Comparison of ENCODE assay signal across 8 mouse cellular contexts in genomic region chr9:98032573-98033272, GRCm38 (mm10). TPM values are rescaled to one million over a fixed set of nuclear protein-coding genes. Genes with fewer than 3 reads are reported as not detected.
DNase-seq lines count a peak whose midpoint lies in the region; ATAC-seq lines count a peak whose summit lies in the region.

Gene Clstn2 (minus strand): TSS chr9:98033181.

- H3K36me3 ChIP-seq in embryonic facial prominence, embryonic 10.5 days (replicated peaks) = no peaks in the 10 kb centered on the region
- no peaks in the 10 kb centered on the region for H3K36me3 ChIP-seq in heart, embryonic 12.5 days
- no peaks in the 10 kb centered on the region for H3K36me3 ChIP-seq in kidney, embryonic 16.5 days (ENCODE audit: insufficient read depth, low read length)
- no peaks in the 10 kb centered on the region for H3K36me3 ChIP-seq in neural tube, embryonic 11.5 days (ENCODE audit: control insufficient read depth, insufficient read depth, low read length)

- peaks cover 18% of the 10 kb centered on the region for H3K4me1 ChIP-seq in embryonic facial prominence, embryonic 10.5 days
- peaks cover 10% of the 10 kb centered on the region for H3K4me1 ChIP-seq in heart, embryonic 12.5 days (replicated peaks)
- peaks cover 16% of the 10 kb centered on the region; the same call in 1 of the 2 replicates for H3K4me1 ChIP-seq in kidney, embryonic 16.5 days (ENCODE audit: insufficient read depth, low read length)
- peaks cover 8% of the 10 kb centered on the region; the same call in 1 of the 2 replicates for H3K4me1 ChIP-seq in neural tube, embryonic 11.5 days (ENCODE audit: control insufficient read depth, insufficient read depth, low read length)

- peak; percentile 15 to 28 for DNase-seq in lung, adult 18-20 months
- no peak for DNase-seq in lung, postnatal 25 days (ENCODE audit: low spot score)
- DNase-seq in embryonic facial prominence, embryonic 10.5 days (ENCODE audit: low spot score) = peak; percentile 85
- DNase-seq in liver = peak; percentile 49
- DNase-seq in neural tube, embryonic 11.5 days (ENCODE audit: low spot score) = peak; percentile 90
- DNase-seq in thymus, postnatal 4 days = peak; percentile 39

- peaks cover 53% of the 10 kb centered on the region for H3K27me3 ChIP-seq in embryonic facial prominence, embryonic 10.5 days (replicated peaks; ENCODE audit: low read depth, poor library complexity, severe bottlenecking)
- H3K27me3 ChIP-seq in heart, embryonic 12.5 days (replicated peaks) = peaks cover 49% of the 10 kb centered on the region
- H3K27me3 ChIP-seq in kidney, embryonic 16.5 days (ENCODE audit: insufficient read depth, low read length) = peaks cover 44% of the 10 kb centered on the region
- H3K27me3 ChIP-seq in neural tube, embryonic 11.5 days (ENCODE audit: control insufficient read depth, insufficient read depth, low read length) = peaks cover 17% of the 10 kb centered on the region

- H3K27ac ChIP-seq in embryonic facial prominence, embryonic 10.5 days (replicated peaks) = peak within 1 kb of the TSS; percentile 67
- H3K27ac ChIP-seq in heart, embryonic 12.5 days (ENCODE audit: poor library complexity, severe bottlenecking) = no peak within 1 kb of the TSS
- no peak within 1 kb of the TSS for H3K27ac ChIP-seq in kidney, embryonic 16.5 days (ENCODE audit: low read length)
- peak within 1 kb of the TSS; percentile 56; the same call in 1 of the 2 replicates for H3K27ac ChIP-seq in neural tube, embryonic 11.5 days (ENCODE audit: low read depth, low read length)

- 2% methylated on average over 73 of the region's 73 CpGs for WGBS in embryonic facial prominence, embryonic 10.5 days
- WGBS in heart, embryonic 12.5 days = under 1% methylated on average over 72 of the region's 73 CpGs
- WGBS in kidney, embryonic 16.5 days = 0% methylated on average over 50 of the region's 73 CpGs
- under 1% methylated on average over 53 of the region's 73 CpGs for WGBS in neural tube, embryonic 11.5 days

- peak within 1 kb of the TSS; percentile 96 for H3K4me2 ChIP-seq in heart, embryonic 12.5 days
- peak within 1 kb of the TSS; percentile 78 for H3K4me2 ChIP-seq in kidney, embryonic 16.5 days (replicated peaks; ENCODE audit: low read depth, low read length)
- H3K4me2 ChIP-seq in neural tube, embryonic 11.5 days (ENCODE audit: low read depth) = peak within 1 kb of the TSS; percentile 94

- ATAC-seq in heart, embryonic 12.5 days (ENCODE audit: insufficient number of reproducible peaks, low FRiP score) = peak; percentile 27; the same call in 1 of the 2 replicates
- peak; percentile 93 for ATAC-seq in kidney, embryonic 16.5 days (ENCODE audit: low FRiP score, low TSS enrichment)
- peak; percentile 93 for ATAC-seq in neural tube, embryonic 11.5 days (ENCODE audit: insufficient read depth, low FRiP score, low TSS enrichment)

- H3K4me3 ChIP-seq in embryonic facial prominence, embryonic 10.5 days = peak within 1 kb of the TSS; percentile 75
- H3K4me3 ChIP-seq in heart, embryonic 12.5 days = peak within 1 kb of the TSS; percentile 65
- peak within 1 kb of the TSS; percentile 57 for H3K4me3 ChIP-seq in kidney, embryonic 16.5 days (ENCODE audit: low read length)
- H3K4me3 ChIP-seq in neural tube, embryonic 11.5 days (ENCODE audit: low read depth, low read length) = peak within 1 kb of the TSS; percentile 67

- no peaks in the 10 kb centered on the region for H3K9me3 ChIP-seq in embryonic facial prominence, embryonic 10.5 days
- H3K9me3 ChIP-seq in heart, embryonic 12.5 days (replicated peaks) = 0 out of 2 replicates have a peak, but pooled peaks cover 3% of the 10 kb centered on the region
- H3K9me3 ChIP-seq in kidney, embryonic 16.5 days (ENCODE audit: low read length) = peaks cover 7% of the 10 kb centered on the region; the same call in 1 of the 2 replicates
- no peaks in the 10 kb centered on the region for H3K9me3 ChIP-seq in neural tube, embryonic 11.5 days (ENCODE audit: control insufficient read depth, low read length)

- peak within 1 kb of the TSS; percentile 56 for H3K9ac ChIP-seq in heart, embryonic 12.5 days
- peak within 1 kb of the TSS; percentile 57 for H3K9ac ChIP-seq in kidney, embryonic 16.5 days (replicated peaks; ENCODE audit: low read length)
- H3K9ac ChIP-seq in neural tube, embryonic 11.5 days (ENCODE audit: low read length) = peak within 1 kb of the TSS; percentile 67

RNA-seq across cellular contexts. Expression of gene Clstn2, which starts in this region (rescaled TPM):
- 0.63 and 0.76 TPM in 2 replicates for polyA plus RNA-seq in embryonic facial prominence, embryonic 10.5 days (2016; fragmentation: Nextera tagmentation; extraction: Ambion mirVana)
- polyA plus RNA-seq in heart, embryonic 12.5 days (2016; fragmentation: Nextera tagmentation; extraction: Ambion mirVana) = 1.2 TPM in 2 replicates
- polyA plus RNA-seq in kidney, embryonic 16.5 days (2015; fragmentation: Nextera tagmentation; extraction: Ambion mirVana) = 1.3 and 1.5 TPM in 2 replicates
- 9.7 and 10.0 TPM in 2 replicates for polyA plus RNA-seq in neural tube, embryonic 11.5 days (2014; fragmentation: Nextera tagmentation; extraction: Ambion mirVana)

Comparison
In these comparisons a context has a peak if more than half of its experiments do, and no peak if none do; other contexts are left out.
1. Peak in DNase-seq, H3K4me3 ChIP-seq and H3K27ac ChIP-seq in embryonic facial prominence, embryonic 10.5 days; RNA of the gene not detected or under 1 TPM.
2. ATAC-seq: peak in every context shown above with its lines; median percentile 93 in kidney, embryonic 16.5 days; 93 in neural tube, embryonic 11.5 days; 27 in heart, embryonic 12.5 days.